Mouse (Mus musculus) forebrain, embryonic 15.5 days (tissue): ENCODE measurements around the gene Rfx2. TPM values are rescaled to one million over a fixed set of nuclear protein-coding genes. Genes with fewer than 3 reads are reported as not detected.
A peak's percentile ranks its signal among the peaks of the same experiment; 100 is the strongest.

Source experiments
- ATAC-seq: fragments of 200-750 bp; cut with Nextera tagmentation; replicated peaks from 2 replicates; pipeline ENCODE4 v1.8.0; 2017; ENCODE audit warnings: mild to moderate bottlenecking, moderate TSS enrichment, moderate library complexity
- H3K27ac ChIP-seq: fragments of 300-500 bp; sonication (generic); replicated peaks from 2 replicates; pipeline ENCODE4 v1.5.1; 2015; ENCODE audit warnings: mild to moderate bottlenecking, inconsistent platforms
- H3K27me3 ChIP-seq: fragments of 300-500 bp; sonication (generic); 2 replicates; pipeline ENCODE4 v1.6.1; 2015; ENCODE audit warnings: inconsistent platforms
- H3K36me3 ChIP-seq: fragments of 300-500 bp; sonication (generic); 2 replicates; pipeline ENCODE4 v1.6.1; 2015; ENCODE audit warnings: mild to moderate bottlenecking, inconsistent platforms
- H3K4me1 ChIP-seq: fragments of 300-500 bp; sonication (generic); 2 replicates; pipeline ENCODE4 v1.6.1; 2015; ENCODE audit warnings: inconsistent platforms
- H3K4me2 ChIP-seq: fragments of 300-500 bp; sonication (generic); replicated peaks from 2 replicates; pipeline ENCODE4 v1.6.1; 2015; ENCODE audit warnings: mild to moderate bottlenecking, inconsistent platforms
- H3K4me3 ChIP-seq: fragments of 300-500 bp; sonication (generic); 2 replicates; pipeline ENCODE4 v1.5.1; 2015; ENCODE audit warnings: mild to moderate bottlenecking, inconsistent platforms
- H3K9ac ChIP-seq: fragments of 300-500 bp; sonication (generic); replicated peaks from 2 replicates; pipeline ENCODE4 v1.6.1; 2015; ENCODE audit warnings: mild to moderate bottlenecking, inconsistent platforms
- H3K9me3 ChIP-seq: fragments of 300-500 bp; sonication (generic); 2 replicates; pipeline ENCODE4 v1.6.1; 2016; ENCODE audit warnings: inconsistent platforms
- WGBS: fragments of 180-500 bp; shearing (Covaris S2); methylation state at CpG from one replicate; pipeline ENCODE4 v1.1.7; 2015; ENCODE audit warnings: mixed read lengths; 5-methylcytosine and 5-hydroxymethylcytosine counted together
- polyA plus RNA-seq: library from polyadenylated mRNA; unstranded; fragments of >200 nt; fragmentation: Nextera tagmentation; extraction: Ambion mirVana; gene quantifications from 2 replicates; pipeline ENCODE4 v1.2.1, GENCODE M21; 2015

Rfx2 gene
- polyA plus RNA-seq: 4.4 and 4.5 TPM in 2 replicates

- Histone ChIP-seq H3K9me3 (no peaks in the 10 kb centered on the region), H3K4me2 (peak within 1 kb of the TSS; percentile 84), H3K36me3 (no peaks in the 10 kb centered on the region), H3K27me3 (0 out of 2 replicates have a peak, but pooled peaks cover 4% of the 10 kb centered on the region), H3K9ac (peak within 1 kb of the TSS; percentile 50), H3K4me1 (peaks cover 21% of the 10 kb centered on the region), H3K4me3 (peak within 1 kb of the TSS; percentile 69), H3K27ac (peak within 1 kb of the TSS; percentile 33; the same call in 1 of the 2 replicates)
- ATAC-seq: no peak
- 0% methylated on average over 32 of the region's 62 CpGs for WGBS
These were observed at the start of gene Rfx2 for GRCm38 (mm10) chr17:56830411-56831110. Gene Rfx2 (minus strand): TSS chr17:56831013.

GRCm38 (mm10) chr17:56877426-56877825 lies 46.6 kb upstream of the Rfx2 start:
- WGBS: 91% methylated on average over 19 of the region's 19 CpGs
- no peak overlapping the region for H3K4me2 ChIP-seq
- H3K36me3 ChIP-seq: no peaks in the 10 kb centered on the region
- no peak overlapping the region for H3K9ac ChIP-seq
- no peaks in the 10 kb centered on the region for H3K9me3 ChIP-seq
- no peak overlapping the region for H3K27ac ChIP-seq
- no peak overlapping the region for H3K4me3 ChIP-seq
- H3K4me1 ChIP-seq: no peaks in the 10 kb centered on the region
- ATAC-seq: no peak
- no peaks in the 10 kb centered on the region for H3K27me3 ChIP-seq

GRCm38 (mm10) chr17:56876981-56877380 lies 46.2 kb upstream of the Rfx2 start:
- Histone ChIP-seq H3K9me3 (no peaks in the 10 kb centered on the region), H3K4me2 (no peak overlapping the region), H3K4me3 (no peak overlapping the region), H3K9ac (no peak overlapping the region), H3K36me3 (no peaks in the 10 kb centered on the region), H3K4me1 (no peaks in the 10 kb centered on the region), H3K27ac (no peak overlapping the region), H3K27me3 (no peaks in the 10 kb centered on the region)
- ATAC-seq: no peak
- 72% methylated on average over 8 of the region's 8 CpGs for WGBS

- Histone ChIP-seq H3K4me1 (no peaks in the 10 kb centered on the region), H3K4me2 (no peak overlapping the region), H3K27me3 (no peaks in the 10 kb centered on the region), H3K27ac (no peak overlapping the region), H3K9me3 (no peaks in the 10 kb centered on the region), H3K36me3 (no peaks in the 10 kb centered on the region), H3K4me3 (no peak overlapping the region), H3K9ac (no peak overlapping the region)
- 85% methylated on average over 3 of the region's 3 CpGs for WGBS
- ATAC-seq: no peak
These were observed 45.7 kb upstream of the Rfx2 start for GRCm38 (mm10) chr17:56876465-56876864.

GRCm38 (mm10) chr17:56874936-56875651 lies 44.3 kb upstream of the Rfx2 start, which contains the start of gene 1700061G19Rik:
Gene 1700061G19Rik (plus strand): TSS chr17:56875477.
- Histone ChIP-seq H3K9me3 (no peaks in the 10 kb centered on the region), H3K4me1 (no peaks in the 10 kb centered on the region), H3K27ac (no peak within 1 kb of the TSS), H3K4me2 (no peak within 1 kb of the TSS), H3K9ac (no peak within 1 kb of the TSS), H3K4me3 (no peak within 1 kb of the TSS), H3K27me3 (no peaks in the 10 kb centered on the region), H3K36me3 (no peaks in the 10 kb centered on the region)
- no peak for ATAC-seq
- WGBS: 90% methylated on average over 12 of the region's 12 CpGs

GRCm38 (mm10) chr17:56874237-56874636 lies 43.4 kb upstream of the Rfx2 start, which contains the start of gene Acsbg2:
Gene Acsbg2 (minus strand): TSS chr17:56874447.
- no peaks in the 10 kb centered on the region for H3K27me3 ChIP-seq
- no peaks in the 10 kb centered on the region for H3K36me3 ChIP-seq
- ATAC-seq: no peak
- no peak within 1 kb of the TSS for H3K27ac ChIP-seq
- H3K4me1 ChIP-seq: no peaks in the 10 kb centered on the region
- H3K9ac ChIP-seq: no peak within 1 kb of the TSS
- H3K4me3 ChIP-seq: no peak within 1 kb of the TSS
- 100% methylated on average over 2 of the region's 2 CpGs for WGBS
- H3K4me2 ChIP-seq: no peak within 1 kb of the TSS
- no peaks in the 10 kb centered on the region for H3K9me3 ChIP-seq

GRCm38 (mm10) chr17:56872512-56872911 lies 41.7 kb upstream of the Rfx2 start:
- no peaks in the 10 kb centered on the region for H3K9me3 ChIP-seq

GRCm38 (mm10) chr17:56871767-56872166 lies 41.0 kb upstream of the Rfx2 start:
- no peak for ATAC-seq
- H3K4me2 ChIP-seq: no peak overlapping the region
- no peaks in the 10 kb centered on the region for H3K4me1 ChIP-seq
- H3K36me3 ChIP-seq: no peaks in the 10 kb centered on the region
- H3K27ac ChIP-seq: no peak overlapping the region
- H3K9me3 ChIP-seq: no peaks in the 10 kb centered on the region
- no peak overlapping the region for H3K9ac ChIP-seq
- no peaks in the 10 kb centered on the region for H3K27me3 ChIP-seq
- no peak overlapping the region for H3K4me3 ChIP-seq
- 84% methylated on average over 8 of the region's 8 CpGs for WGBS

More at GRCm38 (mm10) chr17:56872512-56872911, 41.7 kb upstream of the Rfx2 start:
- H3K4me2 ChIP-seq: no peak overlapping the region
- H3K4me3 ChIP-seq: no peak overlapping the region
- H3K27ac ChIP-seq: no peak overlapping the region
- H3K9ac ChIP-seq: no peak overlapping the region
- no peak for ATAC-seq
- H3K36me3 ChIP-seq: no peaks in the 10 kb centered on the region
- H3K4me1 ChIP-seq: no peaks in the 10 kb centered on the region
- 86% methylated on average over 7 of the region's 7 CpGs for whole genome bisulfite sequencing
- H3K27me3 ChIP-seq: no peaks in the 10 kb centered on the region

GRCm38 (mm10) chr17:56870287-56870953 lies 39.6 kb upstream of the Rfx2 start:
- H3K9me3 ChIP-seq: no peaks in the 10 kb centered on the region
- H3K27ac ChIP-seq: no peak overlapping the region
- WGBS: 74% methylated on average over 15 of the region's 15 CpGs
- H3K36me3 ChIP-seq: no peaks in the 10 kb centered on the region
- ATAC-seq: no peak
- no peak overlapping the region for H3K9ac ChIP-seq
- no peak overlapping the region for H3K4me2 ChIP-seq
- H3K4me3 ChIP-seq: no peak overlapping the region
- no peaks in the 10 kb centered on the region for H3K27me3 ChIP-seq
- H3K4me1 ChIP-seq: no peaks in the 10 kb centered on the region

GRCm38 (mm10) chr17:56869481-56869977 lies 38.7 kb upstream of the Rfx2 start:
- no peak overlapping the region for H3K27ac ChIP-seq
- H3K4me1 ChIP-seq: no peaks in the 10 kb centered on the region
- no peak overlapping the region for H3K9ac ChIP-seq
- H3K27me3 ChIP-seq: no peaks in the 10 kb centered on the region
- H3K4me3 ChIP-seq: no peak overlapping the region
- H3K36me3 ChIP-seq: no peaks in the 10 kb centered on the region
- 44% methylated on average over 9 of the region's 9 CpGs for WGBS
- H3K9me3 ChIP-seq: no peaks in the 10 kb centered on the region
- H3K4me2 ChIP-seq: no peak overlapping the region
- ATAC-seq: no peak

- H3K27me3 ChIP-seq: no peaks in the 10 kb centered on the region
- H3K4me3 ChIP-seq: no peak overlapping the region
- H3K4me2 ChIP-seq: no peak overlapping the region
- ATAC-seq: no peak
- no peak overlapping the region for H3K27ac ChIP-seq
- H3K9ac ChIP-seq: no peak overlapping the region
- no peaks in the 10 kb centered on the region for H3K9me3 ChIP-seq
- H3K4me1 ChIP-seq: no peaks in the 10 kb centered on the region
- 79% methylated on average over 7 of the region's 7 CpGs for WGBS
- no peaks in the 10 kb centered on the region for H3K36me3 ChIP-seq
These were observed 35.3 kb upstream of the Rfx2 start for GRCm38 (mm10) chr17:56866071-56866470.

GRCm38 (mm10) chr17:56861197-56861596 lies 30.4 kb upstream of the Rfx2 start:
- Histone ChIP-seq H3K9ac (no peak overlapping the region), H3K4me3 (no peak overlapping the region), H3K4me2 (no peak overlapping the region), H3K27ac (no peak overlapping the region), H3K36me3 (no peaks in the 10 kb centered on the region), H3K4me1 (peaks cover 3% of the 10 kb centered on the region; the same call in 1 of the 2 replicates), H3K9me3 (no peaks in the 10 kb centered on the region), H3K27me3 (no peaks in the 10 kb centered on the region)
- ATAC-seq: no peak
- WGBS: 72% methylated on average over 3 of the region's 3 CpGs
